Mouse (Mus musculus) yolk sac, embryonic 10.5 days (tissue): Measurements from ENCODE around the gene Platr17.
"Not testable (repeated sequence)": the region's sequence is repeated elsewhere in the genome, so short reads cannot be mapped to it uniquely, and the experiment has no call there.

ENCODE experiments used
- DNase-seq: peaks from one replicate; pipeline ENCODE4 v3.0.0-alpha.2; 2017; ENCODE audit warnings: low spot score

Platr17 gene

GRCm38 (mm10) chr17:33904835-33905234 is at the start of gene Platr17:
TSS of gene Platr17 (plus strand) at chr17:33905135.
- DNase-seq, result not testable (repeated sequence)

GRCm38 (mm10) chr17:33857816-33858215 is 47.1 kb upstream of the Platr17 start:
- DNase-seq, result no peak

GRCm38 (mm10) chr17:33865330-33866030 is 39.5 kb upstream of the Platr17 start:
- no peak for DNase-seq

GRCm38 (mm10) chr17:33873537-33873936 is 31.4 kb upstream of the Platr17 start, which contains the start of gene Gm7029:
TSS of gene Gm7029 (plus strand) at chr17:33873837.
- DNase-seq, result not testable (repeated sequence)

GRCm38 (mm10) chr17:33874411-33874810 is 30.5 kb upstream of the Platr17 start:
- DNase-seq, result no peak

- peak; percentile 16 for DNase-seq
Observed at GRCm38 (mm10) chr17:33875797-33876196, 29.1 kb upstream of the Platr17 start.

- not testable (repeated sequence) for DNase-seq
Observed at GRCm38 (mm10) chr17:33884320-33884719, 20.6 kb upstream of the Platr17 start.

GRCm38 (mm10) chr17:33887802-33888201 is 17.1 kb upstream of the Platr17 start:
- not testable (repeated sequence) for DNase-seq

- DNase-seq, result not testable (repeated sequence)
Observed at GRCm38 (mm10) chr17:33888230-33888629, 16.7 kb upstream of the Platr17 start.

GRCm38 (mm10) chr17:33889941-33890532 is 14.9 kb upstream of the Platr17 start:
- DNase-seq, result peak; percentile 32

GRCm38 (mm10) chr17:33890533-33891059 is 14.3 kb upstream of the Platr17 start, which contains the start of gene Kifc1:
TSS of gene Kifc1 (minus strand) at chr17:33890661.
- peak; percentile 99 for DNase-seq

- no peak for DNase-seq
Observed at GRCm38 (mm10) chr17:33891357-33891756, 13.6 kb upstream of the Platr17 start.

GRCm38 (mm10) chr17:33891892-33892291 is 13.0 kb upstream of the Platr17 start:
- DNase-seq, result not testable (repeated sequence)

- no peak for DNase-seq
Observed at GRCm38 (mm10) chr17:33892429-33892828, 12.5 kb upstream of the Platr17 start.

GRCm38 (mm10) chr17:33893011-33893410 is 11.9 kb upstream of the Platr17 start:
- not testable (repeated sequence) for DNase-seq

GRCm38 (mm10) chr17:33897114-33897794 is 7.7 kb upstream of the Platr17 start:
- DNase-seq, result no peak

- not testable (repeated sequence) for DNase-seq
Observed at GRCm38 (mm10) chr17:33898193-33898592, 6.7 kb upstream of the Platr17 start.

- no peak for DNase-seq
Observed at GRCm38 (mm10) chr17:33899642-33900041, 5.3 kb upstream of the Platr17 start.

- no peak for DNase-seq
Observed at GRCm38 (mm10) chr17:33900281-33900988, 4.5 kb upstream of the Platr17 start.

GRCm38 (mm10) chr17:33900989-33901314 is 4.0 kb upstream of the Platr17 start:
- no peak for DNase-seq

- no peak for DNase-seq
Observed at GRCm38 (mm10) chr17:33901653-33902052, 3.3 kb upstream of the Platr17 start.

GRCm38 (mm10) chr17:33902079-33902478 is 2.9 kb upstream of the Platr17 start:
- DNase-seq, result no peak
